Mouse (Mus musculus): ENCODE data around the gene Gpr149. TPM values are rescaled to one million over a fixed set of nuclear protein-coding genes. Genes with fewer than 3 reads are reported as not detected.

Gpr149 gene
- polyA plus RNA-seq, 1 experiment from 2014 or later: 0.67 TPM

DNA sequence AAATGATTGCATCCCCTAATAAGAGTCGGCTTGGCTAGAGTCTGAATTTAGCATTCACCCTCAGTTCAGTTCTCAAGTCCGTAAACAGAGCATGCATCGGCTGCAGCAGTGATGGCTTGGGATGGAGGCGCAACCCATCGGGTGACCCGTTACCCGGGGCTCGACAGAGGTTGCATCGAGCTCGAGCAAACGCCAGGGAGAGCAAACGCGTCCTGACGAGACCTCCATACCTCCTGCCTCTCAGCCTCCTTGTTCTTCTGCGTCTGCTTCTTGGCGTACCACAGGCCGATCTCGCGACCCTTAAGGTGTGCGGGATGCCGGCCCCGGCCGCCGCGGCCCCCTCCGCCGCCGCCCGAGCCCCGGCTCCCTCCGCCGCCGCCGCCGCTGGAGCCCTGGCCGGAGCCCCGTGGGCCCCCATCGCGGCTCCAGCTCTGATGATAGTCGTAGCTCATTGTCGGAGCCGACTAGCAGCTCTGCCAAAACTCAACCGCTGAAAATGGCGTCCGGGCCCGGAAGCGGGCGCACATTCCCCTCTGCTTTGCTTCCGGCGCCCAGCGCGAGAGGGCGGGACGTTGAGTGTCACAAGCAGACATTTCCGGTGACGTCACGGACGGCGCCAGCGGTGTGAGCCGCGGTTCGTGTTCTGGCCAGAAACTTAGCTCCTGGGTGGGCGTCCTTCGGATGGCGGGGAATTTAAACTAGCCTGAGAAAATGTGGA, 98.3 kb downstream of the Gpr149 start, which contains the start of gene Dhx36:
Gene Dhx36, minus strand, starts transcription at position 517 of the 718 bp plus-strand sequence.
- H3K27ac ChIP-seq: peak within 1 kb of the TSS; percentile 96
- no peaks in the 10 kb centered on the region for H3K27me3 ChIP-seq
- ATAC-seq (ENCODE audit: insufficient number of reproducible peaks, low FRiP score, low TSS enrichment, low read depth): peak; percentile 96
- H3K4me1 ChIP-seq: peaks cover 6% of the 10 kb centered on the region
- peak within 1 kb of the TSS; percentile 50 for H3K4me2 ChIP-seq
- H3K36me3 ChIP-seq: 0 out of 2 replicates have a peak, but pooled peaks cover 2% of the 10 kb centered on the region
- under 1% methylated on average over 66 of the region's 66 CpGs for WGBS
- no peaks in the 10 kb centered on the region for H3K9me3 ChIP-seq
- peak within 1 kb of the TSS; percentile 81 for H3K4me3 ChIP-seq
- H3K9ac ChIP-seq: peak within 1 kb of the TSS; percentile 74

DNA sequence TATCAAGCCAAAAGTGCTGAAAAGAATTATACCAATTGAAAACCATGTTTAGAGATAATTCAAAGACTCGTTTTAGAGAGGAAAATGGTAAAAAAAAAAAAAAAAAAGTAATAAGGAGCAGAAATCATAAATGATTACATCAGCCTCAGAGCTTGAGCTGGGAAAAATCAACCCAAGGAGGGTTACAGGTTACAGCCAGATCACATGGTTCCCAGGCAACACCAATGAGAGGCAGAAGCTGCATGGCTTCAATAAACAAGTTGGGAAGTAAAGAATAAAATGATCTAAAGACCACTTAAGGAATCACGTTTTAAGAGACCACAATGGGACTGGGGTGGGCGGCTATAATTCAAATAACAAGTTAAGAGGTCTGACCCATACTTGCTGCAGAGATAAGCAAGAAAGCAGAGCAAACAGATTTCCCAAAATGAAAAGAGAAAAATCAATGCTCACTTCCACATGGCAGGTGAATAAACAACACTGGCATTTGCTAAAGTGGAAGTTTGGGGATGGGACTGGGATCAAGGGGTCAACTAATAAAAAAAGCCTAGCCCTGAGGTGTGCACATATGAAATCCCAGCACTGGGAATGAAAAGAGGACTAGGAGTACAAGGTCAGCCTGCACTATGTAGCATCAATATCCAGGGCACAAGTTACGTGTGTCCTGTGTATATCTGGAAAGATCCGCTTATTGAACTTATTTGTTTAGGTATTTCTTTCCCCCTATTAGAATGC, 99.6 kb downstream of the Gpr149 start:
- ATAC-seq (ENCODE audit: insufficient number of reproducible peaks, low FRiP score, low TSS enrichment, low read depth): no peak
- Histone ChIP-seq H3K27ac (no peak overlapping the region), H3K27me3 (no peaks in the 10 kb centered on the region), H3K4me3 (peak overlapping the region; percentile 81), H3K9me3 (no peaks in the 10 kb centered on the region), H3K9ac (no peak overlapping the region), H3K4me2 (peak overlapping the region; percentile 50), H3K36me3 (peaks cover 11% of the 10 kb centered on the region; the same call in 1 of the 2 replicates), H3K4me1 (peaks cover 6% of the 10 kb centered on the region)
- 70% methylated on average over 5 of the region's 5 CpGs for WGBS

DNA sequence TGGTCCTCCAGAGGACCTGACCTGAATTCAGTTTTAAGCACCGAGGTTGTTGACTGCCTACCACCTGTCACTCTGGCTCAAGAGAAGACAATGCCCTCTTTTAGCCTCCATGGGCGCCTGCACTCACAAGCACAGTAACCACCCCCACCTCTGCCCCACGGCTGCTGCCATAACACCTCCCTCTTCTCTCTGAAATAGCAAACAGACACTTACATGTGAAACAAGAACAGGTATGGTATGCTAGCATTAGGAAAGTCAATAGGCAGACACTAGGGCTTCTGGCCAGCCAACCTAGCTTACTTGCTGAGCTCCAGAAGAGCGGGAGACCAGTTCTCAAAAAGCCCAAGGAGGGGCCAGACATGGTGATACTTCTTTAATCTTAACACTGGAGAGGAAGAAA, 105.6 kb downstream of the Gpr149 start:
- Histone ChIP-seq H3K27ac (no peak overlapping the region), H3K4me2 (no peak overlapping the region), H3K4me3 (no peak overlapping the region), H3K4me1 (no peaks in the 10 kb centered on the region), H3K9ac (no peak overlapping the region), H3K27me3 (no peaks in the 10 kb centered on the region), H3K9me3 (no peaks in the 10 kb centered on the region), H3K36me3 (peaks cover 39% of the 10 kb centered on the region)
- ATAC-seq (ENCODE audit: insufficient number of reproducible peaks, low FRiP score, low TSS enrichment, low read depth): no peak
- WGBS: 84% methylated on average over 4 of the region's 4 CpGs

DNA sequence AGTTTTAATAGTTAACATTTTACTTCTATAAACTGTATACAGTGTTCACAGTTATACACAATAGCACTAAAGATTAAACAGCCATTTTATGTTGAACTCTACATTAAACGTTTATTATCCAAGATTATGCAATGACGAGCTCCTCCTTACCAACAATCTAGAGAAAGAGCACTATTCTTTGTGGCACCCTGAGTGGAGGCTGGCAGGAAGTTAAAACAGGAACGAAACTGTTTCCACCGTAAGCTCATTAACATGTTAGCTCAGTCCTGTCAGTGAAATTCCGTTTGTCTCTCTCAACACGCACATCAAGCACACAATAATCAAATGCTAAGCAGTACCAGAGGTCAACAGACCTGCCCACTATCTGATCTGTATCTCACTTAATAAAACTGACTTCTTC, 112.4 kb downstream of the Gpr149 start:
- Histone ChIP-seq H3K27me3 (no peaks in the 10 kb centered on the region), H3K9me3 (no peaks in the 10 kb centered on the region), H3K4me1 (no peaks in the 10 kb centered on the region), H3K9ac (no peak overlapping the region), H3K27ac (no peak overlapping the region), H3K4me2 (no peak overlapping the region), H3K36me3 (peaks cover 50% of the 10 kb centered on the region), H3K4me3 (no peak overlapping the region)
- 83% methylated on average over 6 of the region's 6 CpGs for WGBS
- ATAC-seq (ENCODE audit: insufficient number of reproducible peaks, low FRiP score, low TSS enrichment, low read depth): no peak

DNA sequence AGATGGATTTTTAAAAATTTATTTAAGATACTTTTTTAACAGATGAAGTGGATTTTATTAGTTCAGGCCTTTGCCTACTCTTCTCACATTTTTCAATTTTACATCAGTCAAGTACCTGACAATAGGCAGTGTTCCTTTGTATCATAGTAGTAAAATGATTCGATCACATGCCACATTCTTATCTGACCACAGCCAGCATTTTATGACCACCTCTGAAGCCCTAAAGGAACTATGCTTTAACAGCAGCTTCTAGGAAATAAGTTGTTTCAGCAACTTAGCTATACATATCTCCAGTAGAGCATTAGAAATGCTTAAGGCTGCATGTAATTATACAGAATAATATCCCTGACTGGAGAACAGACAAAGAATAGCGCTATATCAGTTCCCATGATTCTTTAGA, 120.6 kb downstream of the Gpr149 start:
- WGBS: 94% methylated on average over 2 of the region's 2 CpGs
- Histone ChIP-seq H3K27ac (no peak overlapping the region), H3K36me3 (peaks cover 26% of the 10 kb centered on the region), H3K9ac (no peak overlapping the region), H3K4me1 (no peaks in the 10 kb centered on the region), H3K27me3 (no peaks in the 10 kb centered on the region), H3K4me2 (no peak overlapping the region), H3K4me3 (no peak overlapping the region), H3K9me3 (no peaks in the 10 kb centered on the region)
- ATAC-seq (ENCODE audit: insufficient number of reproducible peaks, low FRiP score, low TSS enrichment, low read depth): no peak

Other genes with a start within 250 kb of the Gpr149 start
- gene Dhx36, start 98.1 kb downstream of the Gpr149 start, polyA plus RNA-seq (2015; fragmentation: Nextera tagmentation; extraction: Ambion mirVana): 19.7 and 25.3 TPM in 2 replicates